Mouse (Mus musculus) urinary bladder, postnatal 10 days (tissue): ENCODE results near the gene Pla2g3.
A peak's percentile ranks its signal among the peaks of the same experiment; 100 is the strongest.

Experiments used
- DNase-seq: peaks from one replicate; pipeline ENCODE4 v3.0.0; 2022; ENCODE audit warnings: low spot score

Pla2g3 gene

DNA sequence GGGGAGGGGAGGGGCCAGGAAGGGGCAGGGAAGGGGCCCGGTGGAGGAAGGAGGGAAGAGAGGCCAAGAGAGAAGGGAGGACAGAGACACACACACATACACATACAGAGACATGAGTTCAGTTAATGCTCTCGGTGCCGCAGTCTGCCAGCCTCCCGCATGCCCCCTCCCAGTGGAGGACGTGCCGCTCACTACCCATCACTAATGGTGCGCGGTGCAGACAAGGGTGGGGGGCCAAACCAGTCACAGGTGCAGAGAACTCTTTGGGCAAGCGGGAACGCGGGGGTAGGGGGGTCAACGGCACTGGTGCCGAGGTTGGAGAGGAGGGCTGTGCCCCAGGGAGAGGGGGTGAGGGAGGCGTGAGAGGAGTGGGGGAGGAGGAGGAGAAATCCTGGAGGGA, 32.8 kb downstream of the Pla2g3 start:
- DNase-seq = no peak

DNA sequence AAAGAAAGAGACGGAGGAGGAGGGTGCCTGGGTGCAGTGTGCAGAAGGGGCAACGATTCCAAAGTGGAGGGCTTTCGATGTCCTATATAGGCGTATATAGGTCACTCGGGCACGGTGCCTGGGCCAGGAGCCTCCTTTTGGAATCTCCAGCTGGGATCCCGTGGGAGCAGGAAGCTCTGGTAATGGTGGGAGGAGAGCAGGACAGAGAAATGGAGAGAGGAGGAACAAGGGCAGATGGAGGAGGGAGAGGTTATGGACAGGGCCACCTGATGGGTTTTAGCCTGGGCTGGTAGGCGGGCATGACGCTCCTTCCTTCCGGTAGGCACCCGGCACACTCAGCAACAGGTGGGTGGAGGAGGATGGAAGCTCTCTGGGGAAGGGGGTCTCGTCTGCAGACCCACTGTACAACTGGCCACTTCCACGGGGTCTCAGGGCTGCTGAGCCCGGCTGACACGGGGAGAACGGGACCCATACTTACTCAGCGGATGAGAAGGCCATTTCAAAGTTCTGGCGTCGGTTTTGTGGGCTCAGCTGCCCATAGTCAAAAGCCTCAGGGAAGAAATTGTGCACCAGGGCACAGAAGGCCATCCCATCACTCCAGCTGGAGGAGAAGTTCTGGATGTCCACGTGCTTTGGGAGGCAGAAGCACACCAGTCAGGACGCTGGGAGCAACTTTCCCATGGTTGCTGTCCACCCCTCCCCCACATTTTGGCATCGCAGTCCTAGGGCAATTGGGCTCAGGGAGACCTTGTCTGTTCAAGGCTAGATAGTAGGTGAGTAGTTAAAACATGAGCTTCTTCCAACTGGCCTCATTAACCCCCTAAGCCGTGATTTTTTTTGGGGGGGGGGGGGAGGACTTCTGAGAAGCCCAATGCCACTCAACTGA, 33.5 kb downstream of the Pla2g3 start:
- no peak for DNase-seq

GRCm38 (mm10) chr11:3522285-3523000, 34.4 kb downstream of the Pla2g3 start:
- no peak for DNase-seq

DNA sequence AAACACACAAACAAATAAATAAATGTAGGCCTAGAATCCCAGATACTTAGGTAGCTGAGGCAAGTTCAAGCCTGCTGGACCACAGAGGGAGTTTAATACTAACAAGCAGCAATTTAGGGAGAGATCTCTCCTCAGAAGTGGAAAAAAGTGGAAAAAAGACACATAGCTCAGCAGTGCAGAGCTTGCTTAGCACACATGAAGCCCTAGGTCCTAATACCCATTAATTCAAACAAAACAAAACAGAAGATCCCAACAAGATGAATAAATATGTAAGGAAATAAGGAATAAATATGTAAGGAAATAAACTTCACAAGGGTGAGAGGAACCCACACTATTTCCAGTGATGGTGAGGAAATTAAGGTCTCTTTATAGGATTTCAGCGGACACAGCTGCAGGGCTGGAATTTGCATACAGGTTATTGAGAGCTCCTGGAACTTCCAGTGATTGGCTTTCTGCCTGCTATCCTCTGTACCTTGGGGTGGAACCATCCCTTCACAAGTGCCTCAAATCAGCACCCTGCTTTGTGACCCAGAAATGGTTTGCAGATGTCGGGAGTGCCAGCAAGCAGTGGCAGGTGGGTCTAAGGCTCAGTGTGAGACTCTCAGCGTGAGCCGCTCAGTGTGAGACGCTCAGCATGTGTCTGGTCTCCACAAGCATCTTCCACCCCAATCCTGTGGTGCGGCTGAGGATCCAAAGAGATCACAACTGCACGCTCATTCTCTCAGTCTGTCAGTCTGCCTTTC, 35.9 kb downstream of the Pla2g3 start:
- DNase-seq = no peak

- no peak for DNase-seq
Measured at GRCm38 (mm10) chr11:3525560-3525959, 37.5 kb downstream of the Pla2g3 start.

GRCm38 (mm10) chr11:3526207-3526606, 38.1 kb downstream of the Pla2g3 start:
- DNase-seq = no peak

DNA sequence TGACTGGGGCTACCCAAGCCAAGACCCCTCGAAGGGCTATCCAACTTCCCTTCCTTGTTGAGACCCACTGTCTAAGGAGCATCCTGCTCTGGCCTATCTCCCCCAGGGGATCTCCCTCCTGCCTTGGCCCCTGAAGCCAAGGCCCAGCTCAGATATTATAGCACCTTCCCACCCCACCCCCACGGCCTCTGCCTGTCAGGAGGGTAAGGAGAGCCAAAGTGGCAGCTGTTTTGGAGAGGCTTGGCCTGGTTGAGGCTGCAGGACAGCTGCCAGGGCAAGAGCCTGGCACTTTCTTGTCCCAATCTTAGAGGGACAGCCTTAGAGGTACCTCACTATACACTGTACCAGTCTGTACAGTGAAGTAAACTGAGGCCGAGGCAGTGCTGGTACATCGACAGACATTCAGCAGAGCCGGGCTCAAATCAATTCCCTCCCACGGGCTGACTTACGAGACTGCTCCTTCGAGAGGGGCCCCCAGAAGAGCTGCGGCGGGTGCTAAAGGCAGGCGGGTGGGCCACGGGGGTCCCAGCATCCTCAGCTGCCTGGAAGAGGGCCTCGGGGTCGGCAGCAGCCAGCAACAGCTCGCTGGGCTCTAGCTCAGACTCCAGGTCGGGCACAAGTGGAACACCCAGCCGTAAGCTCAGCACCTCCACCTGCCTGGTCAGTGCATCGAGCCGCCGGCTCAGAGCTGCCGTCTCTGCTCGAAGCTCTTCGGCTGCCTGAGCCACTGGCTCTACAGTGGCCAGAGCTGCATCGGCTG, 39.1 kb downstream of the Pla2g3 start:
- DNase-seq = no peak

- DNase-seq = no peak
Measured at GRCm38 (mm10) chr11:3527766-3528165, 39.7 kb downstream of the Pla2g3 start.

GRCm38 (mm10) chr11:3528208-3528607, 40.1 kb downstream of the Pla2g3 start:
- no peak for DNase-seq

GRCm38 (mm10) chr11:3529476-3530252, 41.6 kb downstream of the Pla2g3 start:
- peak; percentile 44 for DNase-seq

- DNase-seq = no peak
Measured at GRCm38 (mm10) chr11:3530731-3531130, 42.6 kb downstream of the Pla2g3 start.

DNA sequence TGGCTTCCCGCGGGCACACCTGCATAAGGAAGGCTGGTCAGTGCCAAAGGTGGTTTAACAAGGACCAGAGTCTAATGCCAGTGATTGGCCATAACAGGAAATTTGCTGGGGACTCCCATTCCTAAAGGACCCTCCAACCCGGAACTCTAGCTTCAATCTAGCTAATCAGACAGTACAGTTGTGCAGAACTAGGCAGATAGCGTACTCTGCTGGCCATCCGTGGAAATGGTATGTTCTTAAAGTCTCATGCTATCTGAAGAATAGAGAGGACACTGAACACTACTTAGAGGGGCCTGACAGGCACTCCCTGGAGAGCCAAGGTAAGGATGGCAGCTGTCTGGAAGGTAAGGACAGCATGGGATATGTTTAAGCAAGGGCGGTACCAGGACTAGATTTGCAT, 43.5 kb downstream of the Pla2g3 start:
- no peak for DNase-seq

DNA sequence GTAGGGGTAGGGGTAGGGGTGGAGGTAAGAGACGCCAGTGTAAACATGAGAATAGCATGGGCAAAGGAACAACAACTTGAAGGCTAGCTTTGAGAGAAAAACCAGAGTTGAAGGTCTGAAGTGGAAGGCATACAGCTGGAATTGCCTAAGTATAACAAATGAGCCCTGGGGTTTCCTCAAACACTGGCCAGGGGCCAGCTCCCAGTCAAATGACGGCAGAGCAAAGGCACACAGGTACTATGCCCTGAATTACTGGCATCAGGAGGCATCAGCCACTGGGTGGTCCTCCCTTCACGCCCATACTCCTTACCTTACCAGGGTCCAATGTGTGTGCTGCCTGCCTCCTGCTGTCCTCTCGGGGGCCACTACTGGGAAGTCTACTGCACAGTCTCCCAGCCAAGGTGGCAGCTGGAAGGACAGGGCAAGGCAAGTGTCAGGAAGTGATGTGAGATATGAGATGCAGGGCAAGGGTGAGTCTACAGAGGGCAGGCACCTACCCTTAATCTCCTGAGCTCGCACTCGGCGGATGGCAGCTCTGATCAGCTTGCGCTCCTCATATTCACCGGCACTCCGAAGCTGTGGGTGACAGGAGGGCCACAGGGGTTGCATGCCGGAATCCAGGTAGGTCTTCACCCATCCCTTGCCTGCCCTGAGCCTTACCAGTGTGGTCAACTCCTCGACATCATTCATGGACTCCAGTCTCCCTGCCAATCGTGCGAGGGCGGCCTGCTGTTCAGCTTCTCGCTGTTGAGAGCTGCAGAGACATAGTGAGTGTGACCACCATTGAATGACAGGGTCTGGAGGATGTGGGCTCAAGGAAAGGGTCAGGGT, 44.2 kb downstream of the Pla2g3 start:
- DNase-seq = no peak

DNA sequence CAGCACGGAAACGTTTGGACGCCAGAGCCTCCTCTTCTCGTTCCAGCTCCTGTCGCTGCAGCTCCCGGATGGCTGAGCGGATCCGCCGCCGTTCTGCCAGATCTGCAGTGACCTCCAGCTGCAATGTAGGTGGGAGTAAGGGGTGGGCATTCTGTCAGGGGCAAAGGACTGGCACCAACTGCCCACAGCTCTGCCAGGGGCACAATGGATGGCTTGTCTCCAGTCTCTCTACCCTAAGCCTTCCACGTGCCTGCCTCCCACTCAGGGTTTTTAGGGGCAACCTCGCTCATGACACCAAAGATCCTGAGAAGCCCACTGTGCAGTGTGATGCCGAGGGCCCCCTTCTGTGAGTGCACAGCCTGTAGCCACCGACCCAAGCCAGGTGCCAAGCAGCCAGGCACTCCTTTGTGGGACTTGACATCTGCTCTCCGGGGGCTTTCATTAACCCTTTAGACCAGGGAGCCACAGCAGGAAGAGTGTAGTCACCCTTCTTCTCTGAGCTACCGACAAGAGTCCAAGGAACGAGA, 45.4 kb downstream of the Pla2g3 start:
- no peak for DNase-seq

GRCm38 (mm10) chr11:3534956-3535355, 46.9 kb downstream of the Pla2g3 start:
- no peak for DNase-seq

GRCm38 (mm10) chr11:3535406-3535986, 47.4 kb downstream of the Pla2g3 start:
- DNase-seq = peak; percentile 93

GRCm38 (mm10) chr11:3536082-3536481, 48.0 kb downstream of the Pla2g3 start:
- no peak for DNase-seq

- no peak for DNase-seq
Measured at GRCm38 (mm10) chr11:3536745-3537333, 48.8 kb downstream of the Pla2g3 start.

DNA sequence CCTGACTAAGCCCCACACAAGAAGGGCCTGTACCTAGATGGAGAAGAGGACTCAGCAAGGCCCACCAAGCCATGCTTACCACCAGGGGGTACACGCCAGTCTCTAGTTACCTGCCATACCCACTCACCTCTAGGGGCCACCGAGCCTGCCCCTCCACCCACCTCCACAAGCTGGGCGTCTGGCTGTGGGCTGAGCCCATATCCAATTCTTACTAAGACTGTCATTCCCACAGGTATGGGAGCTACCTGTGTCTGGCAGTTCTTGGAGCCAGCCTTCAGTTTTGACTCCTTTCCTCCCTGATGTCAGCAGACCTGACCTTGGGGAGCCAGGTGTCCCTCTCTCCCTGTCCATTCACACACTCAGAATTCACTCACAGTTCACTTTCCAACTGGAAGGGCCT, 49.6 kb downstream of the Pla2g3 start:
- no peak for DNase-seq
